ENCODE assay signal across 15 mouse cellular contexts in genomic region chr5:30107611-30108041, GRCm38 (mm10). TPM values are rescaled to one million over a fixed set of nuclear protein-coding genes. Genes with fewer than 3 reads are reported as not detected.
DNase-seq lines count a peak whose midpoint lies in the region; ATAC-seq lines count a peak whose summit lies in the region.
"Had no signal": no experiment of that assay in that cellular context is flagged by ENCODE, and none has a peak within 500 bp of the region (broad histone marks: within the 10 kb centered on the region; RNA-seq: fewer than 3 reads in every experiment).

No protein-coding gene starts in this region.

- no peaks in the 10 kb centered on the region for H3K9me3 ChIP-seq in hindbrain, embryonic 10.5 days
- no peaks in the 10 kb centered on the region for H3K9me3 ChIP-seq in midbrain, embryonic 14.5 days (ENCODE audit: control insufficient read depth, low read length)
- H3K9me3 ChIP-seq: intestine, embryonic 15.5 days had no signal

- peak overlapping the region; percentile 93 for H3K27ac ChIP-seq in hindbrain, embryonic 10.5 days
- peak overlapping the region; percentile 83 for H3K27ac ChIP-seq in midbrain, embryonic 14.5 days (replicated peaks; ENCODE audit: low read depth, low read length)
- H3K27ac ChIP-seq: intestine, embryonic 15.5 days had no signal

- H3K4me3 ChIP-seq in hindbrain, embryonic 10.5 days, result peak overlapping the region; percentile 60
- peak overlapping the region; percentile 66; the same call in 1 of the 2 replicates for H3K4me3 ChIP-seq in midbrain, embryonic 14.5 days (replicated peaks; ENCODE audit: low read depth, low read length)
- H3K4me3 ChIP-seq: erythroblast, embryonic 14.5 days; intestine, embryonic 15.5 days had no signal

- WGBS in hindbrain, embryonic 10.5 days, result 2% methylated on average over 5 of the region's 5 CpGs
- under 1% methylated on average over 5 of the region's 5 CpGs for WGBS in midbrain, embryonic 14.5 days

- H3K9ac ChIP-seq in midbrain, embryonic 14.5 days (replicated peaks; ENCODE audit: low read length), result peak overlapping the region; percentile 78; the same call in 1 of the 2 replicates
- H3K9ac ChIP-seq: intestine, embryonic 15.5 days had no signal

- H3K36me3 ChIP-seq in hindbrain, embryonic 10.5 days, result 0 out of 2 replicates have a peak, but pooled peaks cover 5% of the 10 kb centered on the region
- no peaks in the 10 kb centered on the region for H3K36me3 ChIP-seq in midbrain, embryonic 14.5 days (ENCODE audit: control insufficient read depth, insufficient read depth, low read length)
- H3K36me3 ChIP-seq: intestine, embryonic 15.5 days had no signal

- peak overlapping the region; percentile 96 for H3K4me2 ChIP-seq in midbrain, embryonic 14.5 days (ENCODE audit: low read length)
- H3K4me2 ChIP-seq: heart, embryonic 11.5 days; intestine, embryonic 15.5 days had no signal

- peaks cover 81% of the 10 kb centered on the region for H3K27me3 ChIP-seq in hindbrain, embryonic 10.5 days (ENCODE audit: insufficient read depth, poor library complexity, severe bottlenecking)
- peaks cover 4% of the 10 kb centered on the region; the same call in 1 of the 2 replicates for H3K27me3 ChIP-seq in midbrain, embryonic 14.5 days (ENCODE audit: control insufficient read depth, insufficient read depth, low read length)

- H3K4me1 ChIP-seq in hindbrain, embryonic 10.5 days (replicated peaks), result peaks cover 75% of the 10 kb centered on the region
- H3K4me1 ChIP-seq in midbrain, embryonic 14.5 days (ENCODE audit: control insufficient read depth, insufficient read depth, low read length), result peaks cover 46% of the 10 kb centered on the region

- ATAC-seq in midbrain, embryonic 14.5 days (ENCODE audit: low FRiP score, low TSS enrichment), result no peak
- ATAC-seq: intestine, embryonic 15.5 days had no signal

- DNase-seq in adrenal gland, postnatal 10 days, result peak; percentile 68
- no peak for DNase-seq in adrenal gland, adult 18-20 months (ENCODE audit: low spot score in 2 of 2)
- DNase-seq in embryo, embryonic 10 days (ENCODE audit: low spot score), result peak; percentile 32
- peak; percentile 49 for DNase-seq in hindbrain, embryonic 10.5 days (ENCODE audit: low spot score)
- DNase-seq in midbrain, embryonic 14.5 days, result peak; percentile 39
- no peak for DNase-seq in frontal cortex, postnatal 10 days (ENCODE audit: low spot score in 2 of 2)
- DNase-seq in lung, postnatal 25 days (ENCODE audit: low spot score), result no peak
- DNase-seq in layer of hippocampus, postnatal 25 days (ENCODE audit: extremely low spot score in 1 of 2, low spot score in 1 of 2), result no peak
- DNase-seq: adrenal gland, adult 8-10 months; thymus, postnatal 4 days had no signal

RNA-seq across cellular contexts. Expression of gene 3110082J24Rik, which starts 1.7 kb away (rescaled TPM):
- total RNA-seq in adrenal gland, postnatal 10 days (2021), result not detected
- total RNA-seq in adrenal gland, adult 18-20 months (2021), result not detected
- polyA plus RNA-seq in hindbrain, embryonic 10.5 days (2016; fragmentation: Nextera tagmentation; extraction: Ambion mirVana), result 2.2 and 4.9 TPM in 2 replicates
- 6.0 and 6.5 TPM in 2 replicates for polyA plus RNA-seq in midbrain, embryonic 14.5 days (2014; fragmentation: Nextera tagmentation; extraction: Ambion mirVana)
- 1 to 10 TPM; 2.6 to 3.5 TPM for total RNA-seq in layer of hippocampus, postnatal 25 days (2021)
- total RNA-seq: adrenal gland, adult 8-10 months; MEL had no signal
- polyA plus RNA-seq: erythroblast, embryonic 14.5 days; heart, embryonic 11.5 days; intestine, embryonic 15.5 days; liver, embryonic 16.5 days had no signal

RNA-seq across cellular contexts. Expression of gene Garem2, which starts 2.7 kb away (rescaled TPM):
- total RNA-seq in adrenal gland, postnatal 10 days (2021), result under 1 TPM; 0.12 to 0.30 TPM
- total RNA-seq in adrenal gland, adult 18-20 months (2021), result not detected
- 7.2 and 22.7 TPM in 2 replicates for polyA plus RNA-seq in hindbrain, embryonic 10.5 days (2016; fragmentation: Nextera tagmentation; extraction: Ambion mirVana)
- 14.3 and 17.2 TPM in 2 replicates for polyA plus RNA-seq in midbrain, embryonic 14.5 days (2014; fragmentation: Nextera tagmentation; extraction: Ambion mirVana)
- 10 to 100 TPM; 13.1 to 13.6 TPM for total RNA-seq in layer of hippocampus, postnatal 25 days (2021)
- polyA plus RNA-seq: erythroblast, embryonic 14.5 days had no signal

RNA-seq across cellular contexts. Expression of gene Tyms, which starts 34.2 kb away (rescaled TPM):
- total RNA-seq in adrenal gland, postnatal 10 days (2021), result 10 to 100 TPM; 44.9 to 52.1 TPM
- 10 to 100 TPM; 13.7 to 13.9 TPM for total RNA-seq in adrenal gland, adult 18-20 months (2021)
- polyA plus RNA-seq in hindbrain, embryonic 10.5 days (2016; fragmentation: Nextera tagmentation; extraction: Ambion mirVana), result 254 and 300 TPM in 2 replicates
- 45.2 and 63.6 TPM in 2 replicates for polyA plus RNA-seq in midbrain, embryonic 14.5 days (2014; fragmentation: Nextera tagmentation; extraction: Ambion mirVana)
- total RNA-seq in layer of hippocampus, postnatal 25 days (2021), result 1 to 10 TPM; 6.4 to 6.6 TPM

RNA-seq across cellular contexts. Expression of gene Hadha, which starts 47.3 kb away (rescaled TPM):
- total RNA-seq in adrenal gland, postnatal 10 days (2021), result 100 to 1,000 TPM; 921 to 997 TPM
- 100 to 1,000 TPM; 527 to 755 TPM for total RNA-seq in adrenal gland, adult 18-20 months (2021)
- 93.9 and 94.9 TPM in 2 replicates for polyA plus RNA-seq in hindbrain, embryonic 10.5 days (2016; fragmentation: Nextera tagmentation; extraction: Ambion mirVana)
- polyA plus RNA-seq in midbrain, embryonic 14.5 days (2014; fragmentation: Nextera tagmentation; extraction: Ambion mirVana), result 50.4 and 61.7 TPM in 2 replicates
- total RNA-seq in layer of hippocampus, postnatal 25 days (2021), result 10 to 100 TPM; 69.9 to 73.9 TPM

RNA-seq across cellular contexts. Expression of gene Hadhb, which starts 47.4 kb away (rescaled TPM):
- total RNA-seq in adrenal gland, postnatal 10 days (2021), result 1,000 to 10,000 TPM; 1,471 to 1,600 TPM
- 1,000 to 10,000 TPM in 1 of 2 experiments, 100 to 1,000 TPM in 1; 969 to 1,652 TPM for total RNA-seq in adrenal gland, adult 18-20 months (2021)
- polyA plus RNA-seq in hindbrain, embryonic 10.5 days (2016; fragmentation: Nextera tagmentation; extraction: Ambion mirVana), result 93.0 and 100 TPM in 2 replicates
- polyA plus RNA-seq in midbrain, embryonic 14.5 days (2014; fragmentation: Nextera tagmentation; extraction: Ambion mirVana), result 46.2 and 57.0 TPM in 2 replicates
- 10 to 100 TPM; 88.1 to 98.2 TPM for total RNA-seq in layer of hippocampus, postnatal 25 days (2021)

Comparison
In these comparisons a context has a peak if more than half of its experiments do, and no peak if none do; other contexts are left out.
1. DNase-seq: peak in adrenal gland, postnatal 10 days (single experiment), embryo, embryonic 10 days (single experiment), hindbrain, embryonic 10.5 days (single experiment) and midbrain, embryonic 14.5 days (single experiment); none in adrenal gland, adult 18-20 months (0 of 2), frontal cortex, postnatal 10 days (0 of 2), lung, postnatal 25 days (single experiment) and layer of hippocampus, postnatal 25 days (0 of 2).
2. RNA of gene Garem2, which starts 2.7 kb away (total RNA-seq): 13.1 to 13.6 TPM in layer of hippocampus, postnatal 25 days; 0.12 to 0.30 TPM in adrenal gland, postnatal 10 days and not detected in adrenal gland, adult 18-20 months; every median in the first group is over 10 times any median in the second.